Mouse (Mus musculus): Measurements from ENCODE around the gene Pprc1. TPM values are rescaled to one million over a fixed set of nuclear protein-coding genes. Genes with fewer than 3 reads are reported as not detected.

The Pprc1 gene
- polyA plus RNA-seq, 1 experiment from 2014 or later, result 26.6 TPM

GRCm38 (mm10) chr19:46104187-46104557 lies 59.5 kb downstream of the Pprc1 start:
- ATAC-seq, result no peak
- Histone ChIP-seq H3K36me3 (ENCODE audit: poor library complexity, severe bottlenecking) (no peaks in the 10 kb centered on the region), H3K4me3 (no peak overlapping the region), H3K4me1 (no peaks in the 10 kb centered on the region), H3K4me2 (no peak overlapping the region), H3K27ac (no peak overlapping the region), H3K27me3 (no peaks in the 10 kb centered on the region), H3K9ac (no peak overlapping the region), H3K9me3 (replicated peaks) (0 out of 2 replicates have a peak, but pooled peaks cover 3% of the 10 kb centered on the region)
- 78% methylated on average over 2 of the region's 2 CpGs for WGBS

- no peak overlapping the region for H3K27ac ChIP-seq
- H3K9ac ChIP-seq, result no peak overlapping the region
- H3K4me2 ChIP-seq, result no peak overlapping the region
- H3K36me3 ChIP-seq (ENCODE audit: poor library complexity, severe bottlenecking), result no peaks in the 10 kb centered on the region
- no peaks in the 10 kb centered on the region for H3K4me1 ChIP-seq
- H3K27me3 ChIP-seq, result no peaks in the 10 kb centered on the region
- WGBS, result 59% methylated on average over 2 of the region's 2 CpGs
- H3K4me3 ChIP-seq, result no peak overlapping the region
- no peaks in the 10 kb centered on the region for H3K9me3 ChIP-seq (replicated peaks)
- ATAC-seq, result no peak
Observed at GRCm38 (mm10) chr19:46110214-46110613, 65.5 kb downstream of the Pprc1 start.

- no peaks in the 10 kb centered on the region for H3K4me1 ChIP-seq
- no peak overlapping the region for H3K9ac ChIP-seq
- no peaks in the 10 kb centered on the region for H3K9me3 ChIP-seq (replicated peaks)
- H3K4me3 ChIP-seq, result no peak overlapping the region
- H3K36me3 ChIP-seq (ENCODE audit: poor library complexity, severe bottlenecking), result no peaks in the 10 kb centered on the region
- no peak for ATAC-seq
- no peaks in the 10 kb centered on the region for H3K27me3 ChIP-seq
- 89% methylated on average over 5 of the region's 5 CpGs for WGBS
- no peak overlapping the region for H3K27ac ChIP-seq
- H3K4me2 ChIP-seq, result no peak overlapping the region
Observed at GRCm38 (mm10) chr19:46110781-46111180, 66.1 kb downstream of the Pprc1 start.

GRCm38 (mm10) chr19:46114617-46115016 lies 69.9 kb downstream of the Pprc1 start:
- H3K36me3 ChIP-seq (ENCODE audit: poor library complexity, severe bottlenecking), result no peaks in the 10 kb centered on the region
- no peaks in the 10 kb centered on the region for H3K27me3 ChIP-seq
- WGBS, result 60% methylated on average over 4 of the region's 4 CpGs
- H3K4me1 ChIP-seq, result no peaks in the 10 kb centered on the region
- ATAC-seq, result no peak
- H3K4me2 ChIP-seq, result no peak overlapping the region
- no peak overlapping the region for H3K9ac ChIP-seq
- no peak overlapping the region for H3K4me3 ChIP-seq
- no peak overlapping the region for H3K27ac ChIP-seq
- no peaks in the 10 kb centered on the region for H3K9me3 ChIP-seq (replicated peaks)

GRCm38 (mm10) chr19:46119458-46119857 lies 74.8 kb downstream of the Pprc1 start:
- H3K4me1 ChIP-seq, result no peaks in the 10 kb centered on the region
- no peak overlapping the region for H3K4me3 ChIP-seq
- H3K36me3 ChIP-seq (ENCODE audit: poor library complexity, severe bottlenecking), result no peaks in the 10 kb centered on the region
- H3K4me2 ChIP-seq, result no peak overlapping the region
- H3K27ac ChIP-seq, result no peak overlapping the region
- ATAC-seq, result no peak
- no peaks in the 10 kb centered on the region for H3K9me3 ChIP-seq (replicated peaks)
- WGBS, result 93% methylated on average over 3 of the region's 3 CpGs
- no peak overlapping the region for H3K9ac ChIP-seq
- H3K27me3 ChIP-seq, result no peaks in the 10 kb centered on the region

- H3K9me3 ChIP-seq (replicated peaks), result no peaks in the 10 kb centered on the region
- H3K4me2 ChIP-seq, result no peak overlapping the region
- no peak for ATAC-seq
- H3K27me3 ChIP-seq, result no peaks in the 10 kb centered on the region
- 73% methylated on average over 6 of the region's 6 CpGs for WGBS
- H3K27ac ChIP-seq, result no peak overlapping the region
- H3K9ac ChIP-seq, result no peak overlapping the region
- no peaks in the 10 kb centered on the region for H3K4me1 ChIP-seq
- no peaks in the 10 kb centered on the region for H3K36me3 ChIP-seq (ENCODE audit: poor library complexity, severe bottlenecking)
- no peak overlapping the region for H3K4me3 ChIP-seq
Observed at GRCm38 (mm10) chr19:46120872-46121271, 76.2 kb downstream of the Pprc1 start.

Other genes starting within 250 kb of the Pprc1 start
- gene Kcnip2, start 228.8 kb upstream of the Pprc1 start, polyA plus RNA-seq (2015; fragmentation: Nextera tagmentation; extraction: Ambion mirVana), result 2.7 and 3.3 TPM in 2 replicates
- gene Armh3, start 46.4 kb upstream of the Pprc1 start, polyA plus RNA-seq (2015; fragmentation: Nextera tagmentation; extraction: Ambion mirVana), result 17.0 and 21.5 TPM in 2 replicates
- gene Hps6, start 41.4 kb upstream of the Pprc1 start, polyA plus RNA-seq (2015; fragmentation: Nextera tagmentation; extraction: Ambion mirVana), result 1.6 and 1.9 TPM in 2 replicates
- gene Ldb1, start 328 bp downstream of the Pprc1 start, polyA plus RNA-seq (2015; fragmentation: Nextera tagmentation; extraction: Ambion mirVana), result 118 and 119 TPM in 2 replicates
- gene Nolc1, start 31.0 kb downstream of the Pprc1 start, polyA plus RNA-seq (2015; fragmentation: Nextera tagmentation; extraction: Ambion mirVana), result 87.8 and 94.8 TPM in 2 replicates
- not detected in 2 replicates for gene Elovl3, start 87.0 kb downstream of the Pprc1 start, polyA plus RNA-seq (2015; fragmentation: Nextera tagmentation; extraction: Ambion mirVana)
- gene Pitx3, start 103.4 kb downstream of the Pprc1 start, polyA plus RNA-seq (2015; fragmentation: Nextera tagmentation; extraction: Ambion mirVana), result 0.47 TPM in 1 of 2 replicates, not detected in the other
- gene Gbf1, start 107.6 kb downstream of the Pprc1 start, polyA plus RNA-seq (2015; fragmentation: Nextera tagmentation; extraction: Ambion mirVana), result 54.4 and 62.8 TPM in 2 replicates

Data from forebrain, embryonic 13.5 days (tissue).